ENCODE assay signal across 23 mouse cellular contexts in genomic region chr1:25181881-25182280, GRCm38 (mm10).
DNase-seq lines count a peak whose midpoint lies in the region; ATAC-seq lines count a peak whose summit lies in the region.
"Had no signal": no experiment of that assay in that cellular context is flagged by ENCODE, and none has a peak within 500 bp of the region (broad histone marks: within the 10 kb centered on the region; RNA-seq: fewer than 3 reads in every experiment).

No protein-coding gene starts in this region.

- 71% methylated on average over 2 of the region's 2 CpGs for WGBS in midbrain, embryonic 15.5 days
- 77% methylated on average over 2 of the region's 2 CpGs for WGBS in midbrain, embryonic 10.5 days

- no peak overlapping the region for H3K4me2 ChIP-seq in midbrain, embryonic 15.5 days
- H3K4me2 ChIP-seq: forebrain, embryonic 15.5 days; heart, embryonic 12.5 days; heart, embryonic 15.5 days; hindbrain, embryonic 14.5 days had no signal

- no peak for DNase-seq in midbrain, embryonic 10.5 days (ENCODE audit: low spot score)
- DNase-seq in ES-CJ7 (ENCODE audit: low read depth, low spot score) (peak; percentile 82), R1 (ENCODE audit: low read depth, low spot score) (peak; percentile 92)
- no peak for DNase-seq in left cerebral cortex, adult 8-10 months (ENCODE audit: low spot score in 2 of 2)
- no peak for DNase-seq in c-Kit-positive CD71-positive TER-119-positive erythroid progenitor cells, embryonic 14.5 days (ENCODE audit: low spot score)
- DNase-seq: adrenal gland, postnatal 14 days; cerebellum, adult 18-20 months; cerebellum, adult 9-10 months; cerebellum, postnatal 14 days; gastrocnemius, postnatal 25 days; heart, adult 18-20 months; heart, postnatal 10 days; heart, postnatal 36 days had no signal

- no peaks in the 10 kb centered on the region for H3K9me3 ChIP-seq in midbrain, embryonic 15.5 days
- H3K9me3 ChIP-seq in midbrain, embryonic 10.5 days (replicated peaks) = no peaks in the 10 kb centered on the region
- H3K9me3 ChIP-seq: forebrain, embryonic 15.5 days; heart, embryonic 12.5 days; heart, embryonic 15.5 days; hindbrain, embryonic 10.5 days had no signal

- H3K9ac ChIP-seq in midbrain, embryonic 15.5 days = no peak overlapping the region
- H3K9ac ChIP-seq: forebrain, embryonic 15.5 days; heart, embryonic 12.5 days; heart, embryonic 15.5 days; hindbrain, embryonic 14.5 days had no signal

- peaks cover 32% of the 10 kb centered on the region for H3K4me1 ChIP-seq in midbrain, embryonic 15.5 days
- H3K4me1 ChIP-seq in midbrain, embryonic 10.5 days = peaks cover 37% of the 10 kb centered on the region
- H3K4me1 ChIP-seq: heart, embryonic 12.5 days; heart, embryonic 15.5 days had no signal

- ATAC-seq in midbrain, embryonic 15.5 days (replicated peaks) = no peak
- ATAC-seq: CD4-positive, CD25-positive, alpha-beta regulatory T cell, adult 4 months; forebrain, embryonic 15.5 days; hindbrain, postnatal 0 days; inflammation-experienced regulatory T-cells, adult 6 months; intestine, embryonic 16.5 days had no signal

- no peak overlapping the region for H3K4me3 ChIP-seq in midbrain, embryonic 15.5 days
- H3K4me3 ChIP-seq in midbrain, embryonic 10.5 days = no peak overlapping the region
- H3K4me3 ChIP-seq: forebrain, embryonic 15.5 days; heart, embryonic 12.5 days; heart, embryonic 15.5 days; hindbrain, embryonic 10.5 days had no signal

- H3K27me3 ChIP-seq in midbrain, embryonic 15.5 days (replicated peaks) = no peaks in the 10 kb centered on the region
- H3K27me3 ChIP-seq in midbrain, embryonic 10.5 days (ENCODE audit: low read depth, poor library complexity, severe bottlenecking) = no peaks in the 10 kb centered on the region
- H3K27me3 ChIP-seq: forebrain, embryonic 15.5 days; heart, embryonic 12.5 days; heart, embryonic 15.5 days had no signal

- no peaks in the 10 kb centered on the region for H3K36me3 ChIP-seq in midbrain, embryonic 15.5 days (replicated peaks)
- H3K36me3 ChIP-seq in midbrain, embryonic 10.5 days = no peaks in the 10 kb centered on the region
- H3K36me3 ChIP-seq: forebrain, embryonic 15.5 days; heart, embryonic 12.5 days; heart, embryonic 15.5 days; hindbrain, embryonic 10.5 days had no signal

- 0 out of 2 replicates have a peak overlapping the region, but pooled peaks have one; percentile 29 for H3K27ac ChIP-seq in midbrain, embryonic 15.5 days
- H3K27ac ChIP-seq in midbrain, embryonic 10.5 days (replicated peaks) = no peak overlapping the region
- H3K27ac ChIP-seq: heart, embryonic 15.5 days; hindbrain, embryonic 10.5 days; hindbrain, embryonic 14.5 days had no signal

Comparison
In these comparisons a context has a peak if more than half of its experiments do, and no peak if none do; other contexts are left out.
1. DNase-seq: peak in ES-CJ7 (single experiment) and R1 (single experiment); none in midbrain, embryonic 10.5 days (single experiment), left cerebral cortex, adult 8-10 months (0 of 2) and c-Kit-positive CD71-positive TER-119-positive erythroid progenitor cells, embryonic 14.5 days (single experiment).